In genomic region chr9:102866893-102867292, GRCm38 (mm10) we compare ENCODE assay signal across 8 mouse cellular contexts. TPM values are rescaled to one million over a fixed set of nuclear protein-coding genes. Genes with fewer than 3 reads are reported as not detected.
A peak's percentile ranks its signal among the peaks of the same experiment; 100 is the strongest.
DNase-seq lines count a peak whose midpoint lies in the region; ATAC-seq and TF ChIP-seq lines count a peak whose summit lies in the region.

No protein-coding gene starts in this region.

- intact Hi-C loops in left cerebral cortex, adult 2 months (cut with DNase I) = loop anchor here (2.0 kb wide), 3 partner anchors 82 to 230 kb away; no protein-coding TSS in a partner anchor

- ATAC-seq in megakaryocyte progenitor cell, adult 5-6 weeks (replicated peaks; ENCODE audit: poor library complexity) = peak; percentile 96

- peak; percentile 81 for TF ChIP-seq CTCF in left cerebral cortex, adult 2 months (IDR thresholded peaks at IDR 0.05)

- DNase-seq in ovary, postnatal 36 days (ENCODE audit: low spot score) = peak; percentile 75
- DNase-seq in ovary, postnatal 10 days (ENCODE audit: low spot score) = no peak
- DNase-seq in cerebellum, postnatal 36 days = peak; percentile 79 to 85
- peak; percentile 73 for DNase-seq in gastrocnemius, adult 18-20 months (ENCODE audit: low spot score)
- DNase-seq in hindlimb bud, embryonic 11.5 days (ENCODE audit: extremely low spot score, low read depth, low spot score) = peak; percentile 54
- DNase-seq in left cerebral cortex, adult 2 months (ENCODE audit: extremely low spot score in 1 of 2, low spot score in 2 of 2) = peak; percentile 77 to 82
- DNase-seq in skeletal muscle tissue, adult 2 months (ENCODE audit: low read depth, low spot score) = peak; percentile 49

- no peak overlapping the region for H3K4me3 ChIP-seq in left cerebral cortex, adult 2 months

- no peak overlapping the region for H3K27ac ChIP-seq in left cerebral cortex, adult 2 months

RNA-seq across cellular contexts. Expression of gene Ryk, which starts 32.2 kb away (rescaled TPM):
- 10 to 100 TPM; 47.9 to 49.8 TPM for total RNA-seq in gastrocnemius, adult 18-20 months (2021)
- 10 to 100 TPM; 35.4 to 42.5 TPM for total RNA-seq in left cerebral cortex, adult 2 months (2021)
- 1.3 and 1.6 TPM in 2 replicates for total RNA-seq in megakaryocyte progenitor cell, adult 5-6 weeks (2015)
- total RNA-seq in megakaryocyte progenitor cell, adult 5-6 weeks (2017) = 0.54 and 2.8 TPM in 2 replicates

Comparison
In these comparisons a context has a peak if more than half of its experiments do, and no peak if none do; other contexts are left out.
1. RNA of gene Ryk, which starts 32.2 kb away (total RNA-seq): 47.9 to 49.8 TPM in gastrocnemius, adult 18-20 months and 35.4 to 42.5 TPM in left cerebral cortex, adult 2 months; 0.54 to 2.8 TPM in megakaryocyte progenitor cell, adult 5-6 weeks; every median in the first group is over 4 times any median in the second.